Mouse (Mus musculus): Measurements from ENCODE around the gene Tulp1.
"Not testable (repeated sequence)": the region's sequence is repeated elsewhere in the genome, so short reads cannot be mapped to it uniquely, and the experiment has no call there.

- TF ChIP-seq CTCF (IDR thresholded peaks at IDR 0.05; ENCODE audit: borderline replicate concordance, insufficient read depth, low read length); POLR2A (IDR thresholded peaks at IDR 0.05; ENCODE audit: low read depth, low read length): not testable (repeated sequence)
Observed at GRCm38 (mm10) chr17:28404745-28405144, 39.7 kb upstream of the Tulp1 start.

Measured in embryonic fibroblast, embryonic 13.5 days (primary cell).